Mouse (Mus musculus) megakaryocyte progenitor cell, adult 5-6 weeks (primary cell): ENCODE results near the gene Itsn1. TPM values are rescaled to one million over a fixed set of nuclear protein-coding genes. Genes with fewer than 3 reads are reported as not detected.

Experiments
- ATAC-seq: replicated peaks from 2 replicates; pipeline ENCODE4 v1.8.0; 2016; ENCODE audit warnings: mild to moderate bottlenecking, moderate TSS enrichment, inconsistent platforms; ENCODE audit not compliant: poor library complexity
- total RNA-seq, 2 experiments: library from RNA; stranded (forward) in 1 of 2; stranded (reverse) in 1 of 2; fragments of 157-497, 149-512 nt in 1 of 2; fragments of 200-1000 nt in 1 of 2; gene quantifications; 2 replicates each; pipeline versions ENCODE4 v1.2.3 to v1.2.4; 2015 to 2017

The Itsn1 gene
- total RNA-seq, 2 experiments from 2014 or later, result 4.1 to 6.0 TPM

- ATAC-seq, result peak; percentile 87
Measured at GRCm38 (mm10) chr16:91898850-91899848, 170.1 kb downstream of the Itsn1 start.

GRCm38 (mm10) chr16:91900274-91900673 lies 171.2 kb downstream of the Itsn1 start:
- no peak for ATAC-seq

GRCm38 (mm10) chr16:91903801-91904506 lies 174.9 kb downstream of the Itsn1 start:
- ATAC-seq, result peak; percentile 37

DNA sequence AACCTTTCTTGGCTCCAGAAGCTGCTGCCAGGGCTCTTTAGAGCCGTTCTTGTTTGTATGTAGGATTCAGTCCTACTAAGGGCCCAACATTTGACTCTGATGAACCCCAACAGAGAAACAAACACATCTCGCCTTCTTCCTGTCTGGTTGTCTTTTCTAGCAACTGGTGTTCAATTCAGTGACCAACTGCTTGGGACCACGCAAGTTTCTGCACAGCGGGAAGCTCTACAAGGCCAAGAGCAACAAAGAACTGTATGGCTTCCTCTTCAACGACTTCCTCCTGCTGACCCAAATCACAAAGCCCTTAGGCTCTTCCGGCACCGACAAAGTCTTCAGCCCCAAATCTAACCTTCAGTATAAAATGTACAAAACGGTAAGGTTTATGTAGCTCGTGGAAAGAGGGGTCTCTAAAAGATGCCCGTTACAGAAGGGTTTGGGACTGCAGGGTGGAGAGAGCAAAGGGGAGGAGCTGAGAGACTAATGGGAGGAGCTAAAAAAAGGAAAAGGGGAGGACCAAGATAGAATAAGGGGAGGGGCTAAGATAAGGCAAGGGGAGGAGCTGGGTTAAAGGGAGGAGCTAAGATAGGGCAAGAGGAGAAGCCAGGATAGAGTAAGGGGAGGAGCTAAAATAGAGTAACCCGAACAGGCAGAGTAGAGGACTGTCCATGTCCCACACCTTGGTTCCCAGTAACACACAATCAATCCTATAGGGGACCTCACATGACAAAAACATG lies 176.2 kb downstream of the Itsn1 start:
- ATAC-seq, result peak; percentile 38

- no peak for ATAC-seq
Measured at GRCm38 (mm10) chr16:91905987-91906386, 176.9 kb downstream of the Itsn1 start.

DNA sequence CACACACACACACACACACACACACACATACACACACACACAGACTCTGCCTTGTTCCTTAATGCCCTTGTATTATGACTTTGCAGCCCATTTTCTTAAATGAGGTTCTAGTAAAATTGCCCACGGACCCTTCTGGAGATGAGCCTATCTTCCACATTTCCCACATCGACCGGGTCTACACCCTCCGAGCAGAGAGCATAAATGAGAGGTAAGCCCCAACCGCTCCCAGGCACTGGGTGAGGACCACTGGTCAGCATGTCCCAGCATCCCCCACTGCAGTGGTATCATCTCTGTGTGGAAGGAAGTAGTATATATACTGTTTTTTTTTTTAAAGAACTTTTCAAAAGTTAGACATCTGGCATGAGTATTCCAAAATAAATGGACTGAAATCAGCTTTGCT lies 177.6 kb downstream of the Itsn1 start:
- ATAC-seq, result no peak

GRCm38 (mm10) chr16:91907158-91907557 lies 178.1 kb downstream of the Itsn1 start:
- no peak for ATAC-seq

DNA sequence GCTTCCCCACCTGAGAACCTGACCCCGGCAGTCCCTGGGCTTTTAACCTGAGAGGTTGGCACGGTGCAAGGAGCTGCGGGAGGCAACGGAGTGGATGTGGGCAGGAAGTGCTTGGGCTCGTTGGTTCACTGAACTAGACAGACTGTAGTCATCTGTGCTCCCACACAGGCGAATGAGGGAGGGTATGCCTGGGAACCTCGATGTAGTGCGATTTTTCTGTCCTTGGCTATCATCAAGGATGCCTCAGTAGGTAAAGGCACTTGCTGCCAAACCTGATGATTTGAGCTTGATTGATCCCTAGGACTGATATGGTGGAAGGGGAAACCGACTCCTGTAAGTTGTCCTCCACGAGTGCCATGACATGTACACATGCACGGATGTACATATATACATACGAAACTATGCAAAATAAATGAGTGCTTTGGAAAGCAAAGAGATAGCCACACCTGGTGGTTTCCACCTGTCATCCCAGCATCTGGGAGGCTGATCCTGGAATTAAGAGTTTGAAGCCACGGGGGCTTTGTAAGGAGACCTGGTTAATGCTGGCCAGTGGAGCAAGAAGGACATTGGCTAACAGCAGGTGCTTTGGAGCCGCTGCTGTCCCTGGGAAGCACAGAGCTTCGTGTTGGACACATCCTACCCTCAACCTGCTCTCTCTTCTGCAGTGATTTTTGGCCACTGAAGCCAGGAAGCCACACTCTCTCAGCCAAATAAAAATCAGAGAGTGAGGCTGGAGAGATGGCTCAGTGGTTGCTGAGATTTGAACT lies 180.7 kb downstream of the Itsn1 start:
- no peak for ATAC-seq

- peak; percentile 98 for ATAC-seq
Measured at GRCm38 (mm10) chr16:91917631-91918096, 188.6 kb downstream of the Itsn1 start.

DNA sequence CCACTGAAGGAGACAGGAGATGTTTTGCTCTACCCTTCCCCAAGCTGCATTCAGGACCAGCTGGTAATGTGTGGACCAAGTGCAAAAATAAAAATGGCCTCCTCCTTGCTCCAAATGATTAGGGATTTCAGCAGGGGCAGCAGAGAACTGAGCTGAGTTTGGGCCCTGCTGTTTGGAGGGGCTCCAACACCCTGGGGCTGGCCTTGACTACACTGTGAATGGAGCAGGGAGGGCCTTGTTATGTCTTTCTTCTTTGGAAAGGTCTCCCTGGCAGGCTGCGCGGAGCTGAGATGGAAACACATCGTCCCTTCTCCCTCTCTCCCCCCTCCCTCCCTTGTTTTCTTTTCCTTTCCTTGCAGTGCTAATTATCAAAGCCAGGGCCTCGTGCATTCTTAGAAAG lies 189.4 kb downstream of the Itsn1 start:
- ATAC-seq, result no peak

GRCm38 (mm10) chr16:91919056-91919455 lies 190.0 kb downstream of the Itsn1 start:
- no peak for ATAC-seq

GRCm38 (mm10) chr16:91921340-91921739 lies 192.3 kb downstream of the Itsn1 start:
- no peak for ATAC-seq

GRCm38 (mm10) chr16:91922939-91923338 lies 193.9 kb downstream of the Itsn1 start:
- ATAC-seq, result no peak

GRCm38 (mm10) chr16:91924426-91924825 lies 195.3 kb downstream of the Itsn1 start:
- ATAC-seq, result no peak

DNA sequence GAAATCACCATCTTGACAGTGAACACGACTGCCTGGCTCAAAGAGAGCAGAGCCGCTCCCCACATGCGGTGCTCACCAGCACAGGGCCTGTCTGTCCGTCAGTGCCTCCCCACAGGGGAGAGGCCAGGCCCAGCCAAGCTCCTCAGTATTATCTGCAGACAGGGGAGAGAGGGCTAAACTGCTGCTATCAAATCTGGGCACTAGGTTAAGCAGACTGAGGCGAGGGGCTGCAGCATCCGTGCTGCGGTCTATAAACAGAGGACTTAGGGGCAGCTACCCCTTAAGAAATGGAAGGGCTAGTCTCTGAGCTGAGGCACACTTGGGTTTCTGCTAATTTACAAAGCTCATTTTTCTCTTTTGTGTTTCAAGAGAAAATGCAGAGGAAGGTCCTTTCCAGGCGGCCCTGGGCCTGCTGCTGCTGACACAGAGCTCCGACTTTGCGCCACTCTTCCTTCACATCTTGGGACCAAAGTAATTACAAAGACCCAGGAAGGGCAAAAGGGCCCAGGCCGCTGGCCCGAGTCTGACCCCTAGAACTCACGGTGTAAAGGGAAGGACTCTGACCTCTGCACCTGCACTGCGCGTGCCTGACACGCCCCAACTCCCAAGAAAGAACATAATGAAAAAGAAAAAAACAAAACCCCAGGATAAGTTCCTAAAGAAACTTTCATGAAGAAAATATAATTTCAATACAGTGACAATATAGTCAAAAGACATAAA lies 199.0 kb downstream of the Itsn1 start:
- ATAC-seq, result no peak

GRCm38 (mm10) chr16:91931078-91932013 lies 202.3 kb downstream of the Itsn1 start:
- peak; percentile 89 for ATAC-seq

- no peak for ATAC-seq
Measured at GRCm38 (mm10) chr16:91932082-91932690, 203.1 kb downstream of the Itsn1 start.
